Mouse (Mus musculus) forebrain, embryonic 15.5 days (tissue): ENCODE results near the gene Gas6. TPM values are rescaled to one million over a fixed set of nuclear protein-coding genes. Genes with fewer than 3 reads are reported as not detected.

Experiments
- ATAC-seq: fragments of 200-750 bp; cut with Nextera tagmentation; replicated peaks from 2 replicates; pipeline ENCODE4 v1.8.0; 2017; ENCODE audit warnings: mild to moderate bottlenecking, moderate TSS enrichment, moderate library complexity
- H3K27ac ChIP-seq: fragments of 300-500 bp; sonication (generic); replicated peaks from 2 replicates; pipeline ENCODE4 v1.5.1; 2015; ENCODE audit warnings: mild to moderate bottlenecking, inconsistent platforms
- H3K27me3 ChIP-seq: fragments of 300-500 bp; sonication (generic); 2 replicates; pipeline ENCODE4 v1.6.1; 2015; ENCODE audit warnings: inconsistent platforms
- H3K36me3 ChIP-seq: fragments of 300-500 bp; sonication (generic); 2 replicates; pipeline ENCODE4 v1.6.1; 2015; ENCODE audit warnings: mild to moderate bottlenecking, inconsistent platforms
- H3K4me1 ChIP-seq: fragments of 300-500 bp; sonication (generic); 2 replicates; pipeline ENCODE4 v1.6.1; 2015; ENCODE audit warnings: inconsistent platforms
- H3K4me2 ChIP-seq: fragments of 300-500 bp; sonication (generic); replicated peaks from 2 replicates; pipeline ENCODE4 v1.6.1; 2015; ENCODE audit warnings: mild to moderate bottlenecking, inconsistent platforms
- H3K4me3 ChIP-seq: fragments of 300-500 bp; sonication (generic); 2 replicates; pipeline ENCODE4 v1.5.1; 2015; ENCODE audit warnings: mild to moderate bottlenecking, inconsistent platforms
- H3K9ac ChIP-seq: fragments of 300-500 bp; sonication (generic); replicated peaks from 2 replicates; pipeline ENCODE4 v1.6.1; 2015; ENCODE audit warnings: mild to moderate bottlenecking, inconsistent platforms
- H3K9me3 ChIP-seq: fragments of 300-500 bp; sonication (generic); 2 replicates; pipeline ENCODE4 v1.6.1; 2016; ENCODE audit warnings: inconsistent platforms
- WGBS: fragments of 180-500 bp; shearing (Covaris S2); methylation state at CpG from one replicate; pipeline ENCODE4 v1.1.7; 2015; ENCODE audit warnings: mixed read lengths; 5-methylcytosine and 5-hydroxymethylcytosine counted together
- polyA plus RNA-seq: library from polyadenylated mRNA; unstranded; fragments of >200 nt; fragmentation: Nextera tagmentation; extraction: Ambion mirVana; gene quantifications from 2 replicates; pipeline ENCODE4 v1.2.1, GENCODE M21; 2015

Gene Gas6
- polyA plus RNA-seq, 1 experiment from 2014 or later, result 23.3 TPM

- Histone ChIP-seq H3K9ac (no peak overlapping the region), H3K9me3 (no peaks in the 10 kb centered on the region), H3K4me2 (no peak overlapping the region), H3K27ac (no peak overlapping the region), H3K36me3 (no peaks in the 10 kb centered on the region), H3K27me3 (no peaks in the 10 kb centered on the region), H3K4me1 (peaks cover 14% of the 10 kb centered on the region), H3K4me3 (no peak overlapping the region)
- no peak for ATAC-seq
- WGBS, result 78% methylated on average over 6 of the region's 6 CpGs
Measured at GRCm38 (mm10) chr8:13451747-13452277, 42.5 kb downstream of the Gas6 start.

GRCm38 (mm10) chr8:13448145-13448544 is 46.1 kb downstream of the Gas6 start:
- no peaks in the 10 kb centered on the region for H3K9me3 ChIP-seq
- H3K4me3 ChIP-seq, result no peak overlapping the region
- ATAC-seq, result no peak
- H3K27me3 ChIP-seq, result no peaks in the 10 kb centered on the region
- H3K36me3 ChIP-seq, result no peaks in the 10 kb centered on the region
- no peak overlapping the region for H3K9ac ChIP-seq
- no peaks in the 10 kb centered on the region for H3K4me1 ChIP-seq
- WGBS, result 62% methylated on average over 4 of the region's 4 CpGs
- H3K27ac ChIP-seq, result no peak overlapping the region
- no peak overlapping the region for H3K4me2 ChIP-seq

- Histone ChIP-seq H3K27ac (no peak overlapping the region), H3K36me3 (no peaks in the 10 kb centered on the region), H3K4me3 (no peak overlapping the region), H3K9me3 (no peaks in the 10 kb centered on the region), H3K27me3 (no peaks in the 10 kb centered on the region), H3K4me1 (no peaks in the 10 kb centered on the region), H3K9ac (no peak overlapping the region), H3K4me2 (no peak overlapping the region)
- ATAC-seq, result no peak
- WGBS, result 91% methylated on average over 6 of the region's 6 CpGs
Measured at GRCm38 (mm10) chr8:13446456-13446855, 47.8 kb downstream of the Gas6 start.

GRCm38 (mm10) chr8:13442152-13442551 is 52.1 kb downstream of the Gas6 start:
- 90% methylated on average over 2 of the region's 2 CpGs for WGBS
- no peaks in the 10 kb centered on the region for H3K4me1 ChIP-seq
- no peaks in the 10 kb centered on the region for H3K36me3 ChIP-seq
- no peak overlapping the region for H3K4me2 ChIP-seq
- H3K9ac ChIP-seq, result no peak overlapping the region
- H3K27me3 ChIP-seq, result no peaks in the 10 kb centered on the region
- H3K9me3 ChIP-seq, result no peaks in the 10 kb centered on the region
- no peak overlapping the region for H3K4me3 ChIP-seq
- H3K27ac ChIP-seq, result no peak overlapping the region
- ATAC-seq, result no peak

- Histone ChIP-seq H3K9ac (no peak overlapping the region), H3K36me3 (no peaks in the 10 kb centered on the region), H3K27ac (no peak overlapping the region), H3K9me3 (no peaks in the 10 kb centered on the region), H3K27me3 (peaks cover 30% of the 10 kb centered on the region), H3K4me2 (no peak overlapping the region), H3K4me3 (no peak overlapping the region), H3K4me1 (no peaks in the 10 kb centered on the region)
- WGBS, result 91% methylated on average over 2 of the region's 2 CpGs
- ATAC-seq, result no peak
Measured at GRCm38 (mm10) chr8:13437531-13437930, 56.8 kb downstream of the Gas6 start.

GRCm38 (mm10) chr8:13436052-13436451 is 58.2 kb downstream of the Gas6 start:
- Histone ChIP-seq H3K27me3 (peaks cover 30% of the 10 kb centered on the region), H3K36me3 (no peaks in the 10 kb centered on the region), H3K4me1 (no peaks in the 10 kb centered on the region), H3K9ac (no peak overlapping the region), H3K27ac (no peak overlapping the region), H3K9me3 (no peaks in the 10 kb centered on the region), H3K4me3 (no peak overlapping the region), H3K4me2 (no peak overlapping the region)
- WGBS, result 4% methylated on average over 8 of the region's 8 CpGs
- ATAC-seq, result no peak

GRCm38 (mm10) chr8:13434889-13435288 is 59.4 kb downstream of the Gas6 start, which contains the start of gene Tmem255b:
Tmem255b (plus strand) TSS chr8:13435189.
- H3K27ac ChIP-seq, result no peak within 1 kb of the TSS
- ATAC-seq, result no peak
- no peak within 1 kb of the TSS for H3K4me2 ChIP-seq
- H3K9me3 ChIP-seq, result no peaks in the 10 kb centered on the region
- no peaks in the 10 kb centered on the region for H3K36me3 ChIP-seq
- H3K4me3 ChIP-seq, result no peak within 1 kb of the TSS
- 9% methylated on average over 10 of the region's 10 CpGs for WGBS
- no peak within 1 kb of the TSS for H3K9ac ChIP-seq
- H3K27me3 ChIP-seq, result peaks cover 30% of the 10 kb centered on the region
- no peaks in the 10 kb centered on the region for H3K4me1 ChIP-seq

GRCm38 (mm10) chr8:13433130-13433529 is 61.2 kb downstream of the Gas6 start:
- H3K27me3 ChIP-seq, result peaks cover 30% of the 10 kb centered on the region
- H3K4me1 ChIP-seq, result no peaks in the 10 kb centered on the region
- no peak overlapping the region for H3K27ac ChIP-seq
- ATAC-seq, result no peak
- H3K9me3 ChIP-seq, result no peaks in the 10 kb centered on the region
- H3K4me3 ChIP-seq, result no peak overlapping the region
- H3K36me3 ChIP-seq, result no peaks in the 10 kb centered on the region
- 85% methylated on average over 5 of the region's 5 CpGs for WGBS
- H3K9ac ChIP-seq, result no peak overlapping the region
- no peak overlapping the region for H3K4me2 ChIP-seq

- H3K4me3 ChIP-seq, result no peak overlapping the region
- ATAC-seq, result no peak
- H3K36me3 ChIP-seq, result no peaks in the 10 kb centered on the region
- no peak overlapping the region for H3K9ac ChIP-seq
- H3K9me3 ChIP-seq, result no peaks in the 10 kb centered on the region
- no peak overlapping the region for H3K4me2 ChIP-seq
- H3K27ac ChIP-seq, result no peak overlapping the region
- H3K27me3 ChIP-seq, result peaks cover 21% of the 10 kb centered on the region
- no peaks in the 10 kb centered on the region for H3K4me1 ChIP-seq
Measured at GRCm38 (mm10) chr8:13430866-13431265, 63.4 kb downstream of the Gas6 start.

GRCm38 (mm10) chr8:13430412-13430811 is 63.9 kb downstream of the Gas6 start:
- no peak overlapping the region for H3K27ac ChIP-seq
- 73% methylated on average over 7 of the region's 7 CpGs for whole genome bisulfite sequencing

GRCm38 (mm10) chr8:13428156-13428555 is 66.1 kb downstream of the Gas6 start:
- Histone ChIP-seq H3K9me3 (no peaks in the 10 kb centered on the region), H3K27ac (no peak overlapping the region), H3K4me1 (no peaks in the 10 kb centered on the region), H3K36me3 (no peaks in the 10 kb centered on the region), H3K27me3 (no peaks in the 10 kb centered on the region), H3K4me2 (no peak overlapping the region), H3K9ac (no peak overlapping the region), H3K4me3 (no peak overlapping the region)
- ATAC-seq, result no peak
- 90% methylated on average over 9 of the region's 9 CpGs for WGBS

More at GRCm38 (mm10) chr8:13430412-13430811, 63.9 kb downstream of the Gas6 start:
- Histone ChIP-seq H3K4me1 (no peaks in the 10 kb centered on the region), H3K4me3 (no peak overlapping the region), H3K27me3 (peaks cover 16% of the 10 kb centered on the region), H3K9me3 (no peaks in the 10 kb centered on the region), H3K36me3 (no peaks in the 10 kb centered on the region), H3K9ac (no peak overlapping the region), H3K4me2 (no peak overlapping the region)
- ATAC-seq, result no peak

- Histone ChIP-seq H3K27ac (no peak overlapping the region), H3K9me3 (no peaks in the 10 kb centered on the region), H3K4me1 (no peaks in the 10 kb centered on the region), H3K27me3 (no peaks in the 10 kb centered on the region), H3K9ac (no peak overlapping the region), H3K4me2 (no peak overlapping the region), H3K36me3 (no peaks in the 10 kb centered on the region), H3K4me3 (no peak overlapping the region)
- no peak for ATAC-seq
- WGBS, result 72% methylated on average over 6 of the region's 6 CpGs
Measured at GRCm38 (mm10) chr8:13427351-13427750, 66.9 kb downstream of the Gas6 start.

- ATAC-seq, result no peak
- H3K4me1 ChIP-seq, result no peaks in the 10 kb centered on the region
- no peak overlapping the region for H3K4me2 ChIP-seq
- H3K9ac ChIP-seq, result no peak overlapping the region
- H3K27me3 ChIP-seq, result no peaks in the 10 kb centered on the region
- WGBS, result 87% methylated on average over 6 of the region's 6 CpGs
- no peaks in the 10 kb centered on the region for H3K36me3 ChIP-seq
- H3K4me3 ChIP-seq, result no peak overlapping the region
- H3K9me3 ChIP-seq, result no peaks in the 10 kb centered on the region
- no peak overlapping the region for H3K27ac ChIP-seq
Measured at GRCm38 (mm10) chr8:13420970-13421369, 73.3 kb downstream of the Gas6 start.
